Mouse (Mus musculus): Measurements from ENCODE around the gene Atp2b1. TPM values are rescaled to one million over a fixed set of nuclear protein-coding genes. Genes with fewer than 3 reads are reported as not detected.

Gene Atp2b1
- polyA plus RNA-seq, 1 experiment: 9.3 TPM

DNA sequence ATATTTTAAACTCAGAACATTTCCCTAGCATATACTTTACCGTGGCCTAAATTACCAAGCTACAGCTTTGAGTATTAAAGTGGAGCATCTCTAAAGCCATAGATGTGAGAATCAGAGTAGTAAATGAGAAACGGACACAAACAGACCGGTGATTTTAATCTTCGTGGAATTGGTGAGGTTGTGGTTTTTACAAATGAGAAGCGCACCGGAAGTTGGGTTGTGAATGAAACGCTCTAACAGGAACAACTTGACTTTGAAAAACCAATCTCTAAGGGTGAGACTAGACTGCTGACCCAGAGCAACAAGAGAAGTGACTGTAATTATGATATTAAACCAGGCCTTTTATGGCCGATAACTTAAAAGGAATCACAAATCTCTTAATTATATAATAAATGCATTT, 16.7 kb upstream of the Atp2b1 start:
- Histone ChIP-seq H3K27ac (ENCODE audit: insufficient read depth, low read length) (no peak overlapping the region), H3K36me3 (ENCODE audit: control insufficient read depth, insufficient read depth, low read length) (no peaks in the 10 kb centered on the region), H3K4me3 (ENCODE audit: extremely low read depth, insufficient read depth, insufficient read length) (no peak overlapping the region), H3K27me3 (ENCODE audit: control insufficient read depth, insufficient read depth, low read length) (no peaks in the 10 kb centered on the region), H3K4me1 (ENCODE audit: control insufficient read depth, insufficient read depth, insufficient read length) (no peaks in the 10 kb centered on the region)
- 54% methylated on average over 8 of the region's 8 CpGs for WGBS
- DNase-seq (ENCODE audit: low read depth in 1 of 2, low spot score in 2 of 2): no peak
- TF ChIP-seq POLR2A (IDR thresholded peaks at IDR 0.05; ENCODE audit: low read depth, low read length): no peak
- no peak for TF ChIP-seq CTCF (IDR thresholded peaks at IDR 0.05; ENCODE audit: extremely low read depth, insufficient read depth, insufficient read length, insufficient replicate concordance)

DNA sequence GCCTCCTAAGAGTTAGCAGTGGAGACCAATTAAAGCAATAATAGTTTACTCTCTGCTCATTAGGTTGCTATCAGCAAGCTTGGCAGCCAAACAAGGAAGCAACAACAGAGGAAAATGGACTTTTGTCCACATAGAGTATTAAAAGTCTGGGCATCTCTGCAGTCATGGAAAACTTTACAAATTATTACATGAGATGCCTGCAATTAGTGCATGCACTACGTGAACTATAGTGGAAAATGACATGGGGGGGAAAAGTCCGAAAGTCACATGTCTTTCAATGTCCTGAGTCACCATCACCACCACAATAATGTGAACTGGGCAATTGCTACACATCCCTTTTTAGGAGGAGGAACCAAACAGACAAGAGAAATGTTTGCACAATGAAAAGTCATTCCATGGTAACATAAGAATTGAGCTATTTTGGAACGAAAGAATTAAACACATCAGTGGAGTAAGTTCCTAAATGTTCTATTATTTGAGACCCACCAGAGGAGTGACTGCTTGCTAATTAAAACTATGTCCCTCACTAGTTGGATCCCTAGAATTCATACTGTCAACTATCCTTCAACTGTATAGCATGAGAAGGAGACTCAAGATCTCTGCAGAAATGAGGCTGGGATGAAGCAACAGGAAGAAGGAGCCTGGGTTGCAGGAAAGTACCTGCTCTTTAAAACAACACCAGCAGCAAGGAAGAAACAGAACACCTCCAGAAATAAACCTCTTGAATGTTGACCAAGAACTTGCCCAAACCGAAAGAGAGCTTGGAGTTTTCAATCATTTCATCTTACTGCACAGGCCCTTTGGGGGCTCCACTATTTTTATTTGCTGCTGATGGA, 16.1 kb upstream of the Atp2b1 start:
- TF ChIP-seq CTCF (IDR thresholded peaks at IDR 0.05; ENCODE audit: extremely low read depth, insufficient read depth, insufficient read length, insufficient replicate concordance) (no peak), POLR2A (IDR thresholded peaks at IDR 0.05; ENCODE audit: low read depth, low read length) (no peak)
- no peaks in the 10 kb centered on the region for H3K36me3 ChIP-seq (ENCODE audit: control insufficient read depth, insufficient read depth, low read length)
- no peak overlapping the region for H3K27ac ChIP-seq (ENCODE audit: insufficient read depth, low read length)
- 89% methylated on average over 4 of the region's 4 CpGs for WGBS
- H3K4me1 ChIP-seq (ENCODE audit: control insufficient read depth, insufficient read depth, insufficient read length): no peaks in the 10 kb centered on the region
- H3K4me3 ChIP-seq (ENCODE audit: extremely low read depth, insufficient read depth, insufficient read length): no peak overlapping the region
- H3K27me3 ChIP-seq (ENCODE audit: control insufficient read depth, insufficient read depth, low read length): no peaks in the 10 kb centered on the region
- DNase-seq (ENCODE audit: low read depth in 1 of 2, low spot score in 2 of 2): no peak

DNA sequence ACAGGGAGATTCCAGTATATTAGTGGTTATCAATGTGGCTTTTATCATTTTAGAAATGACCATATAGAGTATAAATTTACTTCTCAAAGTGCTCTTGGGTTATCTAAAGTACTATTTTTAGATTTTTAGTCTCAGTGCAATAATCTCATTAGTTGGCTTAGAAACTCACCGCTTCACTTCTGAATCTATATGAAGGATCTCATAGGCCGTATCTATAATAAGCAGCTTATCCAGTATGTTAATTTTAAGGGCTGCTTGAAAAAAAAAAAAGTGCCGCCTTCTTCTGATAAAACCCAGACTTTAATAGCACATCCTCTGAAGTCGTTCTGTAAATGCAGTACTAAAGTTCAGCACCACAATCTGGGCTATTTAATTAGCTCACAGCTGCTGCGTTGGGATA, 12.7 kb upstream of the Atp2b1 start:
- TF ChIP-seq CTCF (IDR thresholded peaks at IDR 0.05; ENCODE audit: extremely low read depth, insufficient read depth, insufficient read length, insufficient replicate concordance): no peak
- TF ChIP-seq POLR2A (IDR thresholded peaks at IDR 0.05; ENCODE audit: low read depth, low read length): no peak
- Histone ChIP-seq H3K36me3 (ENCODE audit: control insufficient read depth, insufficient read depth, low read length) (no peaks in the 10 kb centered on the region), H3K27ac (ENCODE audit: insufficient read depth, low read length) (no peak overlapping the region), H3K4me1 (ENCODE audit: control insufficient read depth, insufficient read depth, insufficient read length) (no peaks in the 10 kb centered on the region), H3K27me3 (ENCODE audit: control insufficient read depth, insufficient read depth, low read length) (no peaks in the 10 kb centered on the region), H3K4me3 (ENCODE audit: extremely low read depth, insufficient read depth, insufficient read length) (no peak overlapping the region)
- DNase-seq (ENCODE audit: low read depth in 1 of 2, low spot score in 2 of 2): no peak
- WGBS: 84% methylated on average over 5 of the region's 5 CpGs

DNA sequence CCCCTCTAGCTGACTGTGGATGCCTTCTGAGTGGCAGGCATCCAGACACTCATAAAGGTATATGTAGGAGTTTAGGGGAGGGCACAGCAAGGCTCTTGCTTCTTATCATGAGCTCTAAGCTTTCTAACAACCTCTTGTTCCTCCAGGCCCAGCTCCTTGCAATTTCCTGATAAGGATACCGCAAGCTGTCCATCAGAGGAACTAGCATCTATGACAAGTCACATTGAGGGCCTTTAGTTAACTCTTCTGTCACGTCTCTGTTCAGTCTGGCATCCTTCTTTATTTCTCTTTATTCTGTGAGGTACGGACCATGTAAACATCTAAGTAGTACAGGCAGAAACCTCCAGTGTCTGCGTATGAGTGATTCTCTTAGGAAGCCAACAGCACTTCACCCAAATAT, 8.2 kb upstream of the Atp2b1 start:
- H3K4me3 ChIP-seq (ENCODE audit: extremely low read depth, insufficient read depth, insufficient read length): no peak overlapping the region
- 71% methylated on average over 4 of the region's 4 CpGs for WGBS

DNA sequence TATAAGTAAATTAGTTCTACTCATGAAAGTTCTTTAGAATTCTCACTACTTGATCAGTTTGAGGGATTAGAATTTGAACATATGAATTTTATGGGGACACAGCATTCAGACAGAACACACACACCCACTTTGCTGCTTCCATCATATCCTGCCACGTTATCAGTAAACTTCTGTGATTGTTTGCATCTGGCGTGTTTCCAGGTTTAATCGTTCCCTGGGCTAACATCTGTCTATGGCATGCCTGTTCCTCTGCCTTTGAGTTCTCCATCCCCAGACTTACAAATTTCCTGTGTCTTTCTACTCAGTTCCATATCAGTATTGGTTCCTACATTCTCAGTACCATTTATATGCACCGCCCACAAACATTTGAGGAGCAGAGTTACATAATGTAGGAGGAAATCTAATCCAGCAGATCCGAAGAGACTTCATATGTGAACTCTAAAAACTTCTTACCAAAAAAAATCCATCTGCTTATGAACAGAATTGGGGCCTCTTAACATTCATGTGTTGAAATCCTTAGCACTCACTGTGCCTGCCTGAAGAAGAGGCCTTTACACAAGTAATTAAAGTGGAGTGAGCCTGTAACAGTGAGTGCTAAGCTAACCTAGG, 7.2 kb upstream of the Atp2b1 start:
- Histone ChIP-seq H3K4me1 (ENCODE audit: control insufficient read depth, insufficient read depth, insufficient read length) (no peaks in the 10 kb centered on the region), H3K27me3 (ENCODE audit: control insufficient read depth, insufficient read depth, low read length) (no peaks in the 10 kb centered on the region), H3K36me3 (ENCODE audit: control insufficient read depth, insufficient read depth, low read length) (no peaks in the 10 kb centered on the region), H3K4me3 (ENCODE audit: extremely low read depth, insufficient read depth, insufficient read length) (no peak overlapping the region), H3K27ac (ENCODE audit: insufficient read depth, low read length) (no peak overlapping the region)
- 73% methylated on average over 5 of the region's 5 CpGs for WGBS
- TF ChIP-seq CTCF (IDR thresholded peaks at IDR 0.05; ENCODE audit: extremely low read depth, insufficient read depth, insufficient read length, insufficient replicate concordance) (no peak), POLR2A (IDR thresholded peaks at IDR 0.05; ENCODE audit: low read depth, low read length) (no peak)
- no peak for DNase-seq (ENCODE audit: low read depth in 1 of 2, low spot score in 2 of 2)

More for the DNA sequence above, 8.2 kb upstream of the Atp2b1 start:
- H3K27me3 ChIP-seq (ENCODE audit: control insufficient read depth, insufficient read depth, low read length): no peaks in the 10 kb centered on the region
- no peaks in the 10 kb centered on the region for H3K36me3 ChIP-seq (ENCODE audit: control insufficient read depth, insufficient read depth, low read length)
- H3K27ac ChIP-seq (ENCODE audit: insufficient read depth, low read length): no peak overlapping the region
- H3K4me1 ChIP-seq (ENCODE audit: control insufficient read depth, insufficient read depth, insufficient read length): no peaks in the 10 kb centered on the region
- TF ChIP-seq POLR2A (IDR thresholded peaks at IDR 0.05; ENCODE audit: low read depth, low read length) (no peak), CTCF (IDR thresholded peaks at IDR 0.05; ENCODE audit: extremely low read depth, insufficient read depth, insufficient read length, insufficient replicate concordance) (no peak)
- DNase-seq (ENCODE audit: low read depth in 1 of 2, low spot score in 2 of 2): no peak

DNA sequence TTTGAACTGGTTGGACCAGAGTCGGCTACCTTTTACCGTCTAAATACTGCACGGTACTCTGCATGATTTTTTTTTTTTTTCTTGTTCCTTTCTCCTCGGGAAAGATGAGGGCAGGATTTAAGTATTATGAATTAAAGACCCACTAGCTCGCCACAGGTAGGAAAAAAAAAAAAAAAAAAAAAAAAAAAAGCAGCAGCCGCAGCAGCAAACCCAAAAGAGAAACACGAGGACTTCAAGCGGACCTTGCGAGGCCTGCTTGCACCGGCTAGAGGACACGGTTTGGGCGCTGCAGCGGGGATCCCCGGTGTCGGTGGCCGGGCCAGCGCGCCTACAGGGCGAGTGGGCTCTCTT, 621 bp upstream of the Atp2b1 start:
- no peak for DNase-seq (ENCODE audit: low read depth in 1 of 2, low spot score in 2 of 2)
- 1% methylated on average over 19 of the region's 19 CpGs for WGBS
- TF ChIP-seq CTCF (IDR thresholded peaks at IDR 0.05; ENCODE audit: extremely low read depth, insufficient read depth, insufficient read length, insufficient replicate concordance): no peak
- no peak for TF ChIP-seq POLR2A (IDR thresholded peaks at IDR 0.05; ENCODE audit: low read depth, low read length)
- Histone ChIP-seq H3K27ac (ENCODE audit: insufficient read depth, low read length) (peak overlapping the region; percentile 99), H3K36me3 (ENCODE audit: control insufficient read depth, insufficient read depth, low read length) (no peaks in the 10 kb centered on the region), H3K4me1 (ENCODE audit: control insufficient read depth, insufficient read depth, insufficient read length) (peaks cover 3% of the 10 kb centered on the region), H3K27me3 (ENCODE audit: control insufficient read depth, insufficient read depth, low read length) (no peaks in the 10 kb centered on the region), H3K4me3 (ENCODE audit: extremely low read depth, insufficient read depth, insufficient read length) (peak overlapping the region; percentile 77)

DNA sequence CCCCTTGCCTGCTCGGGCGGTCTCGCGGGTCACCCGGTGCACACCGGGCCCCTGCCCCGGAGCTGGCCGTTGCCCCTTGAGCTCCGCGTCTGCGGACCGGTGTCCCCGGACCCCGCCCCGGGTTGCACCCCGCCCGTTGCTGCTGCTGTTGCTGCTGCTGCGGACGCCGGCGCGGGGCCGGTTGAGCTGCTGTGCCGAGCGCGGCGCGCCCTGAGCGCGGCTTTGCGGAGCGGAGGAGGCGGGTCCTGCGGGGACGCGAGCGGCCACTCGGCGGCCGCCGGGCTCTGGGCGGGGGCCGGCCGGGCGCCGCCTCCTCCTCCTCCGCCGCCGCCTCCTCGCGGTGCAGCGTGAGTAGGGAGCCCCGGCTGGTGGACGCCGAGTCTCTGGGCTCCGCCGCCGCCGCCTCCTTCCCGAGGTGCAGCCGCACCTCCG, 620 bp downstream of the Atp2b1 start:
- no peaks in the 10 kb centered on the region for H3K27me3 ChIP-seq (ENCODE audit: control insufficient read depth, insufficient read depth, low read length)
- no peaks in the 10 kb centered on the region for H3K36me3 ChIP-seq (ENCODE audit: control insufficient read depth, insufficient read depth, low read length)
- no peak for TF ChIP-seq CTCF (IDR thresholded peaks at IDR 0.05; ENCODE audit: extremely low read depth, insufficient read depth, insufficient read length, insufficient replicate concordance)
- TF ChIP-seq POLR2A (IDR thresholded peaks at IDR 0.05; ENCODE audit: low read depth, low read length): 0 out of 2 replicates have a peak, but pooled peaks have one; percentile 3
- H3K4me1 ChIP-seq (ENCODE audit: control insufficient read depth, insufficient read depth, insufficient read length): peaks cover 3% of the 10 kb centered on the region
- DNase-seq (ENCODE audit: low read depth in 1 of 2, low spot score in 2 of 2): peak; percentile 63 to 81
- H3K27ac ChIP-seq (ENCODE audit: insufficient read depth, low read length): peak overlapping the region; percentile 99
- H3K4me3 ChIP-seq (ENCODE audit: extremely low read depth, insufficient read depth, insufficient read length): peak overlapping the region; percentile 87
- under 1% methylated on average over 55 of the region's 62 CpGs for WGBS

Data from spleen, adult 2 months (tissue).